Mouse (Mus musculus) forebrain, embryonic 14.5 days (tissue): Measurements from ENCODE around the gene Met. TPM values are rescaled to one million over a fixed set of nuclear protein-coding genes. Genes with fewer than 3 reads are reported as not detected.

Experiments used
- ATAC-seq: fragments of 200-750 bp; cut with Nextera tagmentation; 2 replicates; pipeline ENCODE4 v1.8.0; 2017; ENCODE audit warnings: mild to moderate bottlenecking, moderate library complexity
- DNase-seq: peaks from one replicate; pipeline ENCODE4 v3.0.0-alpha.2; 2015; ENCODE audit warnings: low spot score
- H3K27ac ChIP-seq: fragments of 300-500 bp; sonication (generic); 2 replicates; pipeline ENCODE4 v1.5.1; 2014; ENCODE audit warnings: low read depth, mild to moderate bottlenecking, control low read depth, low read length, moderate library complexity
- H3K27me3 ChIP-seq: fragments of 300-500 bp; sonication (generic); replicated peaks from 2 replicates; pipeline ENCODE4 v1.6.1; 2014; ENCODE audit warnings: low read length, control low read depth, mixed read lengths; ENCODE audit not compliant: control insufficient read depth, insufficient read depth
- H3K36me3 ChIP-seq: fragments of 300-500 bp; sonication (generic); 2 replicates; pipeline ENCODE4 v1.6.1; 2014; ENCODE audit warnings: low read length, control low read depth; ENCODE audit not compliant: control insufficient read depth, insufficient read depth
- H3K4me1 ChIP-seq: fragments of 300-500 bp; sonication (generic); 2 replicates; pipeline ENCODE4 v1.6.1; 2014; ENCODE audit warnings: antibody characterized with exemption, low read length, control low read depth; ENCODE audit not compliant: control insufficient read depth, insufficient read depth
- H3K4me2 ChIP-seq: fragments of 300-500 bp; sonication (generic); 2 replicates; pipeline ENCODE4 v1.6.1; 2014; ENCODE audit warnings: mild to moderate bottlenecking, control low read depth, low read length
- H3K4me3 ChIP-seq: fragments of 300-500 bp; sonication (generic); 2 replicates; pipeline ENCODE4 v1.5.1; 2014; ENCODE audit warnings: low read depth, low read length, control low read depth
- H3K9ac ChIP-seq: fragments of 300-500 bp; sonication (generic); 2 replicates; pipeline ENCODE4 v1.6.1; 2014; ENCODE audit warnings: mild to moderate bottlenecking, low read length, control low read depth, moderate library complexity
- H3K9me3 ChIP-seq: fragments of 300-500 bp; sonication (generic); replicated peaks from 2 replicates; pipeline ENCODE4 v1.6.1; 2016; ENCODE audit warnings: low read length, control low read depth, mixed read lengths; ENCODE audit not compliant: control insufficient read depth
- WGBS: fragments of 180-500 bp; shearing (Covaris S2); extraction: QIAGEN DNeasy Blood & Tissue Kit; methylation state at CpG from one replicate; pipeline ENCODE4 v1.1.7; 2014; 5-methylcytosine and 5-hydroxymethylcytosine counted together
- polyA plus RNA-seq: library from polyadenylated mRNA; unstranded; fragments of >200 nt; fragmentation: Nextera tagmentation; extraction: Ambion mirVana; gene quantifications from 2 replicates; pipeline ENCODE4 v1.2.1, GENCODE M21; 2014

The Met gene
- polyA plus RNA-seq, result 0.98 and 1.4 TPM in 2 replicates

GRCm38 (mm10) chr6:17463434-17464280, at the start of gene Met:
Gene Met (plus strand): TSS chr6:17463800.
- H3K4me3 ChIP-seq, result peak within 1 kb of the TSS; percentile 68
- peaks cover 11% of the 10 kb centered on the region for H3K4me1 ChIP-seq
- H3K27me3 ChIP-seq, result peaks cover 16% of the 10 kb centered on the region
- peak; percentile 84 for ATAC-seq
- no peak within 1 kb of the TSS for H3K27ac ChIP-seq
- H3K4me2 ChIP-seq, result peak within 1 kb of the TSS; percentile 98
- DNase-seq, result peak; percentile 37
- no peaks in the 10 kb centered on the region for H3K36me3 ChIP-seq
- no peaks in the 10 kb centered on the region for H3K9me3 ChIP-seq
- WGBS, result under 1% methylated on average over 66 of the region's 78 CpGs
- peak within 1 kb of the TSS; percentile 63 for H3K9ac ChIP-seq

GRCm38 (mm10) chr6:17418226-17418625, 45.4 kb upstream of the Met start:
- no peaks in the 10 kb centered on the region for H3K27me3 ChIP-seq
- WGBS, result 65% methylated on average over 7 of the region's 7 CpGs
- ATAC-seq (no peak), DNase-seq (peak; percentile 14)
- H3K9me3 ChIP-seq, result no peaks in the 10 kb centered on the region
- no peak overlapping the region for H3K4me3 ChIP-seq
- H3K36me3 ChIP-seq, result no peaks in the 10 kb centered on the region
- H3K27ac ChIP-seq, result no peak overlapping the region
- no peak overlapping the region for H3K9ac ChIP-seq
- H3K4me1 ChIP-seq, result no peaks in the 10 kb centered on the region
- no peak overlapping the region for H3K4me2 ChIP-seq

- Histone ChIP-seq H3K4me3 (no peak overlapping the region), H3K9me3 (no peaks in the 10 kb centered on the region), H3K4me2 (no peak overlapping the region), H3K27ac (no peak overlapping the region), H3K4me1 (no peaks in the 10 kb centered on the region), H3K9ac (no peak overlapping the region), H3K36me3 (no peaks in the 10 kb centered on the region), H3K27me3 (no peaks in the 10 kb centered on the region)
- DNase-seq (no peak), ATAC-seq (no peak)
- 100% methylated on average over 1 of the region's 1 CpGs for WGBS
Observed at GRCm38 (mm10) chr6:17422432-17422831, 41.2 kb upstream of the Met start.

GRCm38 (mm10) chr6:17429041-17429440, 34.6 kb upstream of the Met start:
- no peaks in the 10 kb centered on the region for H3K27me3 ChIP-seq
- no peak overlapping the region for H3K9ac ChIP-seq
- WGBS, result 81% methylated on average over 3 of the region's 3 CpGs
- H3K27ac ChIP-seq, result no peak overlapping the region
- H3K4me2 ChIP-seq, result no peak overlapping the region
- no peak overlapping the region for H3K4me3 ChIP-seq
- DNase-seq (no peak), ATAC-seq (no peak)
- no peaks in the 10 kb centered on the region for H3K9me3 ChIP-seq
- no peaks in the 10 kb centered on the region for H3K4me1 ChIP-seq
- no peaks in the 10 kb centered on the region for H3K36me3 ChIP-seq

DNA sequence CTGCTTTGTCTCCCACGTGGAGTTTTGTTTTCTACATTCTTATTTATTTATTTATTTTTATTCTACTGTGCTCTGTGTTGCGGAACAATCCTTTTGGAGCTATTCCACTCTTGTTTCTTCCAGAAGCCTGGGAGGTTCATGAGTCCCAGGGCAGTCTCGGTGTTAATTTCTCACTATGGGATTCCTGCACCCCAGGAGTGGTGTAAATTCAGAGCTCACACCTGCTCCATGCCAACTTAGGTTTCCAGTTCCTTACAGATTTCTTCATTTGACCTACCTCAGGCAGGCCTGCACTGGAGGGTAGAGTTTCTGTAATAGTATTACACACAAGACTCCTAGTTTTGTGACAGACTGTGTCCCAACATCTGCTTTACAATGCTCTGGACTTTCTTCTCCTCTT, 34.0 kb upstream of the Met start:
- Histone ChIP-seq H3K27me3 (no peaks in the 10 kb centered on the region), H3K4me1 (no peaks in the 10 kb centered on the region), H3K9me3 (no peaks in the 10 kb centered on the region), H3K9ac (no peak overlapping the region), H3K4me2 (no peak overlapping the region), H3K4me3 (no peak overlapping the region), H3K27ac (no peak overlapping the region), H3K36me3 (no peaks in the 10 kb centered on the region)
- ATAC-seq, result no peak
- no peak for DNase-seq
- 71% methylated on average over 3 of the region's 3 CpGs for WGBS

DNA sequence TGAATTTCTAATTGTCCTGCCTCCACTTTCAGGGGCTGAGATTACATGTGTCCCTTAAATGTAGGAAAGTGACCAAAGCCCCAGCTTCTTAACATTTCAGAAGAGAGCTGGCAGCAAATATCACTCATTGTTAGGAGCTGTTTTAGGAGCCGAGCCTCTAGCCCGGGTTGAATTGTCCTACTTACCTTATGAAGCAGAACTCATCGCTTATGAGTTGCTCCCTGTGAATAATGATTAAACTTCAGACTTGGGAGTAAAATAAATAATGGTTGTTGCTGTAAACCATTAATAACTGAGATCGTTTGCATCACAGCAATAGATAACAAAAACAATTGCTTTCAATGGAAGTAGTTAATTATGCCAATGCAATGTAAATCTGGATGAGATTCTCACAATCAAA, 20.3 kb upstream of the Met start:
- Histone ChIP-seq H3K9ac (no peak overlapping the region), H3K36me3 (no peaks in the 10 kb centered on the region), H3K9me3 (no peaks in the 10 kb centered on the region), H3K4me1 (no peaks in the 10 kb centered on the region), H3K4me3 (no peak overlapping the region), H3K27ac (no peak overlapping the region), H3K27me3 (no peaks in the 10 kb centered on the region), H3K4me2 (no peak overlapping the region)
- ATAC-seq (no peak), DNase-seq (no peak)
- WGBS, result 80% methylated on average over 4 of the region's 4 CpGs

GRCm38 (mm10) chr6:17451305-17451704, 12.3 kb upstream of the Met start:
- ATAC-seq, result no peak
- no peak overlapping the region for H3K27ac ChIP-seq
- no peak overlapping the region for H3K4me2 ChIP-seq
- no peaks in the 10 kb centered on the region for H3K9me3 ChIP-seq
- no peaks in the 10 kb centered on the region for H3K36me3 ChIP-seq
- H3K9ac ChIP-seq, result no peak overlapping the region
- no peak overlapping the region for H3K4me3 ChIP-seq
- WGBS, result 22% methylated on average over 5 of the region's 5 CpGs
- H3K27me3 ChIP-seq, result no peaks in the 10 kb centered on the region
- DNase-seq, result no peak
- no peaks in the 10 kb centered on the region for H3K4me1 ChIP-seq

DNA sequence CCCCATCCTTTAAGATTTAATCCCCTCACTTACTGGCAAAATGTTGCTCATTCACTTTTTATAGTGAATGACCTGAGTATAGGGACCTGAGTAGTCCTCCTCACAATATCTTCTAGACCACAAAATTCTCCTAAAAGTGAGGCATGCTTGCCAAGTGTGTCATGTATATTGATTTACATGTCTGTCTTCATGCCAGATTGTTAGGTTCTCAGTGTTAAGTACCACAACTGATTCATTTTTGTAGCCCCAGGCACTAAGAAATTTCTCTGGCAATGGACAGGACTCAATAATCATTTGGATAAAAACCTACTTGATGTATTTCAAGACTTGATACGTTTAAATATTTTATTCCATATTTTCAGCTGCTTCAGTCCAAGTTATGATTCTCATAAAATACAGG, 8.5 kb upstream of the Met start:
- WGBS, result 86% methylated on average over 1 of the region's 1 CpGs
- Histone ChIP-seq H3K4me1 (no peaks in the 10 kb centered on the region), H3K9ac (no peak overlapping the region), H3K4me2 (no peak overlapping the region), H3K36me3 (no peaks in the 10 kb centered on the region), H3K4me3 (no peak overlapping the region), H3K27me3 (no peaks in the 10 kb centered on the region), H3K27ac (no peak overlapping the region), H3K9me3 (no peaks in the 10 kb centered on the region)
- DNase-seq (no peak), ATAC-seq (no peak)

GRCm38 (mm10) chr6:17459561-17459960, 4.0 kb upstream of the Met start:
- WGBS, result 44% methylated on average over 6 of the region's 6 CpGs
- Histone ChIP-seq H3K9ac (no peak overlapping the region), H3K27ac (no peak overlapping the region), H3K4me2 (no peak overlapping the region), H3K4me3 (no peak overlapping the region), H3K4me1 (peaks cover 7% of the 10 kb centered on the region), H3K9me3 (no peaks in the 10 kb centered on the region), H3K36me3 (no peaks in the 10 kb centered on the region), H3K27me3 (peaks cover 16% of the 10 kb centered on the region)
- ATAC-seq (no peak), DNase-seq (no peak)
